Mouse (Mus musculus) lung, adult 2 months (tissue): ENCODE measurements at regions not wholly inside any gene's neighbourhood (a gene's known extent, or its start where the extent isn't known, plus 50 kb on each side); places are given as distances from the start of the nearest gene placed in this dataset.

Experiments
- DNase-seq: peaks from one replicate; pipeline ENCODE4 v3.0.0; 2022
- H3K4me1 ChIP-seq: fragments of 200-500 bp; 2 replicates; pipeline ENCODE4 v1.6.1; 2011; ENCODE audit warnings: low read length; ENCODE audit not compliant: control insufficient read depth, insufficient read depth
- H3K4me3 ChIP-seq: fragments of 200-500 bp; replicated peaks from 2 replicates; pipeline ENCODE3; 2011; ENCODE audit warnings: low read depth, mild to moderate bottlenecking, control low read depth, low read length; ENCODE audit errors: extremely low read depth
- CTCF ChIP-seq: fragments of 200-500 bp; IDR thresholded peaks from 2 replicates; pipeline ENCODE4 v1.5.1; 2011; ENCODE audit warnings: mild to moderate bottlenecking, low read length, control low read depth; ENCODE audit not compliant: insufficient read depth
- POLR2A ChIP-seq: fragments of 200-500 bp; IDR thresholded peaks from 2 replicates; pipeline ENCODE4 v1.6.1; 2011; ENCODE audit warnings: low read depth, mild to moderate bottlenecking, control low read depth, low read length, borderline replicate concordance; ENCODE audit errors: extremely low read depth
- WGBS: fragments of 180-500 bp; shearing (Covaris S2); methylation state at CpG from one replicate; pipeline ENCODE4 v1.1.7; 2018; 5-methylcytosine and 5-hydroxymethylcytosine counted together

- TF ChIP-seq POLR2A (no peak), CTCF (no peak)
- DNase-seq = no peak
- Histone ChIP-seq H3K4me3 (no peak overlapping the region), H3K4me1 (no peaks in the 10 kb centered on the region)
- WGBS = 68% methylated on average over 7 of the region's 7 CpGs
These were observed 86.6 kb downstream of the Hif1an start for GRCm38 (mm10) chr19:44649206-44649605.

GRCm38 (mm10) chr19:44650841-44651240 is 88.2 kb downstream of the Hif1an start:
- TF ChIP-seq POLR2A (no peak), CTCF (no peak)
- 25% methylated on average over 2 of the region's 2 CpGs for WGBS

GRCm38 (mm10) chr19:44651605-44652004 is 89.0 kb downstream of the Hif1an start:
- no peak overlapping the region for H3K4me3 ChIP-seq
- no peaks in the 10 kb centered on the region for H3K4me1 ChIP-seq
- no peak for DNase-seq
- no peak for TF ChIP-seq CTCF
- TF ChIP-seq POLR2A = no peak
- WGBS = 16% methylated on average over 4 of the region's 4 CpGs

More at GRCm38 (mm10) chr19:44650841-44651240, 88.2 kb downstream of the Hif1an start:
- no peak for DNase-seq
- Histone ChIP-seq H3K4me3 (no peak overlapping the region), H3K4me1 (no peaks in the 10 kb centered on the region)

- TF ChIP-seq CTCF (peak; percentile 40; the same call in 1 of the 2 replicates), POLR2A (no peak)
- 8% methylated on average over 6 of the region's 6 CpGs for WGBS
- no peaks in the 10 kb centered on the region for H3K4me1 ChIP-seq
- DNase-seq = peak; percentile 7
- H3K4me3 ChIP-seq = no peak overlapping the region
These were observed 93.1 kb downstream of the Hif1an start for GRCm38 (mm10) chr19:44655719-44656118.

GRCm38 (mm10) chr19:44659316-44659715 is 96.5 kb upstream of the Pax2 start:
- Histone ChIP-seq H3K4me1 (no peaks in the 10 kb centered on the region), H3K4me3 (no peak overlapping the region)
- DNase-seq = no peak
- WGBS = 11% methylated on average over 10 of the region's 10 CpGs
- TF ChIP-seq POLR2A (no peak), CTCF (no peak)

- H3K4me1 ChIP-seq = no peaks in the 10 kb centered on the region
- TF ChIP-seq POLR2A = no peak
- TF ChIP-seq CTCF = no peak
- DNase-seq = no peak
- WGBS = 3% methylated on average over 14 of the region's 14 CpGs
- no peak overlapping the region for H3K4me3 ChIP-seq
These were observed 86.3 kb upstream of the Pax2 start for GRCm38 (mm10) chr19:44669535-44669958.

- Histone ChIP-seq H3K4me3 (no peak overlapping the region), H3K4me1 (no peaks in the 10 kb centered on the region)
- DNase-seq = no peak
- 6% methylated on average over 45 of the region's 45 CpGs for WGBS
- TF ChIP-seq CTCF (no peak), POLR2A (no peak)
These were observed 81.1 kb upstream of the Pax2 start for GRCm38 (mm10) chr19:44674621-44675245.

GRCm38 (mm10) chr19:44676555-44677120 is 79.2 kb upstream of the Pax2 start:
- Histone ChIP-seq H3K4me1 (no peaks in the 10 kb centered on the region), H3K4me3 (no peak overlapping the region)
- 7% methylated on average over 12 of the region's 12 CpGs for WGBS
- DNase-seq = no peak
- no peak for TF ChIP-seq CTCF
- no peak for TF ChIP-seq POLR2A

- Histone ChIP-seq H3K4me3 (no peak overlapping the region), H3K4me1 (no peaks in the 10 kb centered on the region)
- no peak for DNase-seq
- TF ChIP-seq POLR2A = no peak
- TF ChIP-seq CTCF = no peak
- 60% methylated on average over 8 of the region's 8 CpGs for WGBS
These were observed 78.5 kb upstream of the Pax2 start for GRCm38 (mm10) chr19:44677295-44677694.

- TF ChIP-seq CTCF (no peak), POLR2A (no peak)
- no peaks in the 10 kb centered on the region for H3K4me1 ChIP-seq
- 83% methylated on average over 1 of the region's 1 CpGs for WGBS
- no peak overlapping the region for H3K4me3 ChIP-seq
- DNase-seq = no peak
These were observed 77.2 kb upstream of the Pax2 start for GRCm38 (mm10) chr19:44678686-44679085.
